Mouse (Mus musculus) hindbrain, embryonic 15.5 days (tissue): Measurements from ENCODE around the gene Gm20388. TPM values are rescaled to one million over a fixed set of nuclear protein-coding genes. Genes with fewer than 3 reads are reported as not detected.
"Not testable (repeated sequence)": the region's sequence is repeated elsewhere in the genome, so short reads cannot be mapped to it uniquely, and the experiment has no call there.

Experiments
- ATAC-seq: fragments of 200-750 bp; cut with Nextera tagmentation; 2 replicates; pipeline ENCODE4 v1.8.0; 2017; ENCODE audit warnings: low read depth, moderate number of reproducible peaks, moderate TSS enrichment; ENCODE audit not compliant: low FRiP score
- H3K27ac ChIP-seq: fragments of 300-500 bp; sonication (generic); replicated peaks from 2 replicates; pipeline ENCODE4 v1.5.1; 2015; ENCODE audit warnings: mild to moderate bottlenecking, inconsistent platforms
- H3K27me3 ChIP-seq: fragments of 300-500 bp; sonication (generic); 2 replicates; pipeline ENCODE4 v1.6.1; 2015; ENCODE audit warnings: control low read depth, inconsistent platforms
- H3K36me3 ChIP-seq: fragments of 300-500 bp; sonication (generic); 2 replicates; pipeline ENCODE4 v1.6.1; 2015; ENCODE audit warnings: control low read depth, inconsistent platforms
- H3K4me1 ChIP-seq: fragments of 300-500 bp; sonication (generic); replicated peaks from 2 replicates; pipeline ENCODE4 v1.6.1; 2015; ENCODE audit warnings: control low read depth, inconsistent platforms
- H3K4me2 ChIP-seq: fragments of 300-500 bp; sonication (generic); 2 replicates; pipeline ENCODE4 v1.6.1; 2015; ENCODE audit warnings: moderate library complexity, mild to moderate bottlenecking, inconsistent platforms
- H3K4me3 ChIP-seq: fragments of 300-500 bp; sonication (generic); 2 replicates; pipeline ENCODE4 v1.5.1; 2015; ENCODE audit warnings: mild to moderate bottlenecking, inconsistent platforms
- H3K9ac ChIP-seq: fragments of 300-500 bp; sonication (generic); 2 replicates; pipeline ENCODE4 v1.6.1; 2015; ENCODE audit warnings: inconsistent platforms
- H3K9me3 ChIP-seq: fragments of 300-500 bp; sonication (generic); 2 replicates; pipeline ENCODE4 v1.6.1; 2016; ENCODE audit warnings: control low read depth, inconsistent platforms
- WGBS: fragments of 180-500 bp; shearing (Covaris S2); methylation state at CpG from one replicate; pipeline ENCODE4 v1.1.7; 2015; 5-methylcytosine and 5-hydroxymethylcytosine counted together
- polyA plus RNA-seq: library from polyadenylated mRNA; unstranded; fragments of >200 nt; fragmentation: Nextera tagmentation; extraction: Ambion mirVana; gene quantifications from 2 replicates; pipeline ENCODE4 v1.2.1, GENCODE M21; 2015

Gene Gm20388
- polyA plus RNA-seq, 1 experiment from 2014 or later: 5.4 TPM

DNA sequence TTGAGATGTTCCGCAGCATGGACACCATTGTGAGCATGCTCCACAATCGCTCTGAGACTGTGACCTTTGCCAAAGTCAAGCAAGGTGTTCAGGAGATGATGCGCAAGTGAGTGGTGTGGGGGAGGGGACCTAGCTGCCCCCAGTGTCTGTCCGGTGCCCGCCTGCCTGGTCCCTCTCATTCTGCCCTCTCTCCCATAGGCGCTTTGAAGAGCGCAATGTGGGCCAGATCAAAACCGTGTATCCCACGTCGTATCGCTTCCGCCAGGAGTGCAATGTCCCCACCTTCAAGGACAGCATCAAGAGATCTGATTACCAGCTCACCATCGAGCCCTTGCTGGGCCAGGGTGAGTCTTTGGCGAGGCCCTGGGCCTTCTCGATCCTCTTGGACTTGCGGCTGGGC, 2659.4 kb downstream of the Gm20388 start:
- WGBS: 95% methylated on average over 16 of the region's 16 CpGs
- Histone ChIP-seq H3K4me3 (no peak overlapping the region), H3K27me3 (no peaks in the 10 kb centered on the region), H3K9ac (no peak overlapping the region), H3K36me3 (0 out of 2 replicates have a peak, but pooled peaks cover 6% of the 10 kb centered on the region), H3K27ac (no peak overlapping the region), H3K4me1 (peaks cover 45% of the 10 kb centered on the region), H3K4me2 (no peak overlapping the region), H3K9me3 (no peaks in the 10 kb centered on the region)
- ATAC-seq: no peak

- whole genome bisulfite sequencing: 94% methylated on average over 11 of the region's 11 CpGs
- H3K9ac ChIP-seq: no peak overlapping the region
- H3K36me3 ChIP-seq: 0 out of 2 replicates have a peak, but pooled peaks cover 6% of the 10 kb centered on the region
- H3K27me3 ChIP-seq: no peaks in the 10 kb centered on the region
- ATAC-seq: no peak
- H3K4me1 ChIP-seq: peaks cover 57% of the 10 kb centered on the region
- no peak overlapping the region for H3K4me3 ChIP-seq
- H3K27ac ChIP-seq: no peak overlapping the region
- H3K9me3 ChIP-seq: no peaks in the 10 kb centered on the region
- no peak overlapping the region for H3K4me2 ChIP-seq
These were observed 2660.5 kb downstream of the Gm20388 start for GRCm38 (mm10) chr8:122571153-122571552.

DNA sequence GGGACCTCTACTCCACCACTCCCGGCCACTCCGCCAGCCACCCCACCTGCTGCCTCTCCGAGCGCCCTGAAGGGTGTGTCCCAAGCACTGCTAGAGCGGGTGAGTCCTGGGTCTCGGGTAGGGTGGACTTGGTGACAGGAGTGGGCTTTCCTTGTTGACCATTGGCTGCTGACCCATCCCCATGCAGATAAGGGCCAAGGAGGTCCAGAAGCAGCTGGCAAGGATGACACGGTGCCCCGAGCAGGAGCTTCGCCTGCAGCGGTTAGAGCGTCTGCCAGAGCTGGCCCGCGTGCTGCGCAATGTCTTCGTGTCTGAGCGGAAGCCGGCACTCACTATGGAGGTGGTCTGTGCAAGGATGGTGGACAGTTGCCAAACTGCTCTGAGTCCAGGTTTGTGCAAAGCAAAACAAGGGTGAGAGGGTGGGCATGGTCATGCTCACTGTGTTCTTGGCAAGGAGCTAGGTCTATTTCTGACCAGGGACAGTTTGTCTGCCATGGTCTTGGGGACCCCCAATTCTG, 2661.2 kb downstream of the Gm20388 start:
- H3K27me3 ChIP-seq: no peaks in the 10 kb centered on the region
- 0 out of 2 replicates have a peak, but pooled peaks cover 6% of the 10 kb centered on the region for H3K36me3 ChIP-seq
- no peak overlapping the region for H3K27ac ChIP-seq
- 95% methylated on average over 17 of the region's 17 CpGs for WGBS
- H3K4me2 ChIP-seq: no peak overlapping the region
- peaks cover 51% of the 10 kb centered on the region for H3K4me1 ChIP-seq
- H3K9ac ChIP-seq: no peak overlapping the region
- H3K4me3 ChIP-seq: no peak overlapping the region
- ATAC-seq: no peak
- no peaks in the 10 kb centered on the region for H3K9me3 ChIP-seq

DNA sequence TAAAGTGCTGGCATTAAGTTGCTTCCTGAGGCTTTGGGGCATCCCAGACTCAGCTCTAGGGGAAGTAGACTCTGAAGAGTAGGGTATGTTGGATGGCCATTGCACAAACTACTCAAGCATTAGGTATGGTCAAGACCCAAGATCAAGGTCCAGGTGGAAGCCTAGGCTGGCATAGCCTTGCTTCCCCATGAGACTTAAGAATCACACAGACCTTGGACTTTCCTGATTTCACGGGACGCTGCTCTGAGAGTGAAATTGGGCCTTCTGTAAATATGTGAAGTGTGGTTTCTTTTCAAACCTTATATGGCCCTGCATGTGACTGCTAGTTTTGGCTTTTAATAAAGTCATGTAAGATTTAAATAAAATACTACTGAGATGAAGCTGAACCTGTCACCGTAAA, 2662.1 kb downstream of the Gm20388 start:
- Histone ChIP-seq H3K4me2 (no peak overlapping the region), H3K4me3 (no peak overlapping the region), H3K9me3 (no peaks in the 10 kb centered on the region), H3K27me3 (no peaks in the 10 kb centered on the region), H3K4me1 (peaks cover 51% of the 10 kb centered on the region), H3K9ac (no peak overlapping the region), H3K27ac (no peak overlapping the region), H3K36me3 (0 out of 2 replicates have a peak, but pooled peaks cover 6% of the 10 kb centered on the region)
- ATAC-seq: no peak
- WGBS: 89% methylated on average over 3 of the region's 3 CpGs

DNA sequence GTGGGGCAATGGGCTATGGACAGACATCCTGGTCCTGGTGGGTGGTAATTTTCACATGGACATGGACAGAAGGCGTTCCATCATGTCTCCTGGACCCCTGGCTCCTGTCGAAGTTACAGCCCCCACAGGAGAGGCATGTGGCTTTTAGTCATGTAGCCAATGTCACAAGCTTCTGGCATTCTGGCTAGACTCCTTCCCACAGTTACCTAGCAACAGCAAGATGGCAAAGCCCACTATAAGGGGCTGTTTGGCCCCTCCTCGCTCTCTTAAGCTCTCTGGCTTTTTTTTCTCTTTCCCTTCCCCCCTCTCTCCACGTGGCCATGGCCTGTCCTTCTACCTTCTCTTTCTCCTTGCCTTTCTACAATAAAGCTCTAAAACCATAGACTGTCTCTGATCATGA, 2662.5 kb downstream of the Gm20388 start:
- not testable (repeated sequence) for H3K4me2 ChIP-seq, H3K27ac ChIP-seq, H3K27me3 ChIP-seq, H3K9ac ChIP-seq, H3K9me3 ChIP-seq, H3K4me3 ChIP-seq, ATAC-seq, H3K36me3 ChIP-seq
- 22% methylated on average over 4 of the region's 4 CpGs for WGBS
- H3K4me1 ChIP-seq: peaks cover 50% of the 10 kb centered on the region

DNA sequence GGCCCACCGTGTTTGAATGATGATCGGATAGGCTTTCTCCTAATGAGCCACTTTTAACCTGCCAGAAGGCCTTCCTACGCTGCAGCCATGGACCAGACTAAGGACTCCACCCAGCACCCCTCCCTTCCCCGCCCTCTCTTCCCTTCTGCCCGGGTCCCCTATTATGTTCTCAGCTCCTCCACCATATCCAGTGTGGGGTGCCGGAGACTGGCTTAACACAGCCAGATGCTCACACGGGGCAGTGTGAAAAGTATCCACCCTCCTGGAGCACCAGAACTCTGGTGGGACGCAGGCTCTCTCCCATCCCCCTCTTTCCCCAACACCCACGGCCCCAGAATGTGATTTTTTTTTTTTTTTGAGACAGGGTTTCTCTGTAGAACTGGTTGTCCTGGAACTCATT, 2662.9 kb downstream of the Gm20388 start:
- Histone ChIP-seq H3K27ac (no peak overlapping the region), H3K4me1 (peaks cover 46% of the 10 kb centered on the region), H3K36me3 (0 out of 2 replicates have a peak, but pooled peaks cover 6% of the 10 kb centered on the region), H3K9me3 (no peaks in the 10 kb centered on the region), H3K4me2 (no peak overlapping the region), H3K4me3 (no peak overlapping the region), H3K9ac (no peak overlapping the region), H3K27me3 (no peaks in the 10 kb centered on the region)
- WGBS: 51% methylated on average over 9 of the region's 9 CpGs
- no peak for ATAC-seq

DNA sequence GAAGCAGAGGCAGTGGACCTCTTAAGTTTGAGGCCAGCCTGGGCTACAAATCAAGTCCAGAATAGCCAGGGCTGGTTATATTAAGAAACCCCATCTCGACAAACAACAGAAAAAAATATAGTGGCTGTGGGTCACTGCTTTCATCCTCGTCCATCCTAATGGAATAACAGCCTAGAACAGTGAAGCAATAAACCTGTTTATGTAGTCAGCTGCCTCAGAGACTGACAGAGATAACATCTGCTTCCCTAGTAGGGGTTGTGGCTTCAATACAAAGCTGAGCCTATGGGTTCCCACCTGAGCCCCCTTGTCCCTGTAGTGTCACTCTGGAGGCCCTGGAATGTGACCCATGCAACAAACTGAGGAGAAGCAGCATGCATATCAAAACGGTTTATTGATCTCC, 2663.6 kb downstream of the Gm20388 start:
- WGBS: 63% methylated on average over 3 of the region's 3 CpGs
- Histone ChIP-seq H3K4me2 (peak overlapping the region; percentile 76; the same call in 1 of the 2 replicates), H3K4me1 (peaks cover 39% of the 10 kb centered on the region), H3K4me3 (no peak overlapping the region), H3K9ac (no peak overlapping the region), H3K36me3 (0 out of 2 replicates have a peak, but pooled peaks cover 6% of the 10 kb centered on the region), H3K27ac (no peak overlapping the region), H3K27me3 (no peaks in the 10 kb centered on the region), H3K9me3 (no peaks in the 10 kb centered on the region)
- no peak for ATAC-seq

DNA sequence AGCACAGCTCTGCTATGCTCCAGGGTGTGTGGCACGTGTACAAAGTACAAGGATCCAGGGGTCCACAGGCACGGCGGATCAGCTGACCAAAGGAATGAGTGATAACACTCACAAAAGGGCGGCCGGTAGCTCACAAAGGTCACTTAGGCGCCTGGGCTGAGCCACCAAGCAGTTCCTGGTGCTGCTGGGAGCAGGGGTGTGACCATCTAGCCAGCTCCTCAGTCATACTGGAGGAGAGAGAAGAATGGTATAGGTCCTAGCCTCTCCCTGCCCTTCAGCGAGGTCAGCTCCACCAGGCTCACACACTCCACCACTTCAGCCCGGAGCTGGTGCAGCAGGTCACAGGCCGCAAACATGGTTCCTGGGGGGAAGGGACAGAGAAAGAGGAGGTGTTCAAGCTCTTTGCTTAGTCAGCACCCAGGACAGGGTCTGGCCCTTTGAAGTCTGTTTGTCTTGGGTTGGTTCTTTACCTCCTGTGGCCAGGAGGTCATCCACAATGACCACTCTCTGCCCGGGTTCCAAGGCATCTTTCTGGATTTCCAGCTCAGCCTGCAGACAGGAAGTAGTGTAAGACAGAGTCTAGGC, 2664.1 kb downstream of the Gm20388 start:
- Histone ChIP-seq H3K9ac (no peak overlapping the region), H3K27ac (no peak overlapping the region), H3K27me3 (no peaks in the 10 kb centered on the region), H3K4me2 (peak overlapping the region; percentile 76), H3K36me3 (0 out of 2 replicates have a peak, but pooled peaks cover 6% of the 10 kb centered on the region), H3K9me3 (no peaks in the 10 kb centered on the region), H3K4me3 (0 out of 2 replicates have a peak overlapping the region, but pooled peaks have one; percentile 14), H3K4me1 (peaks cover 36% of the 10 kb centered on the region)
- ATAC-seq: no peak
- 54% methylated on average over 10 of the region's 10 CpGs for WGBS

DNA sequence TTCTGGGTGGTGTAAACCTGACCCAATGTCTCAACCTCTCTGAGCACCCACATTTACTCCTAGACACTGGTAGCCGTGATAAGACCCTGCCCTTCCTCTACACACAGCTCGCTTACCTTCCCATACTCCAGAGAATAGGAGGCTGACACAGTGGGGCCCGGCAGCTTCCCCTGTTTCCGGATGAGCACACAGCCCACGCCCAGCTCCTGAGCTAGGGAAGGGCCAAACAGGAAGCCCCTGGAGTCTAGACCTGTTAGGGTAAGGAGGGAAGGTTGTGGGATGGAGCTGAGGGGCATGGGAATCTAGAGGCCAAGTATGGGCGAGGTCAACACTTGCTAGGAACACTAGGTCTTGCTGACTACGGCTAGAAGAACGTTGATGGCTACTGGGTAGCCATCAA, 2664.6 kb downstream of the Gm20388 start:
- H3K27ac ChIP-seq: no peak overlapping the region
- H3K9ac ChIP-seq: no peak overlapping the region
- ATAC-seq: no peak
- H3K27me3 ChIP-seq: no peaks in the 10 kb centered on the region
- 0 out of 2 replicates have a peak, but pooled peaks cover 6% of the 10 kb centered on the region for H3K36me3 ChIP-seq
- peak overlapping the region; percentile 14; the same call in 1 of the 2 replicates for H3K4me3 ChIP-seq
- 76% methylated on average over 8 of the region's 8 CpGs for WGBS
- H3K9me3 ChIP-seq: no peaks in the 10 kb centered on the region
- H3K4me1 ChIP-seq: peaks cover 36% of the 10 kb centered on the region
- H3K4me2 ChIP-seq: peak overlapping the region; percentile 76

DNA sequence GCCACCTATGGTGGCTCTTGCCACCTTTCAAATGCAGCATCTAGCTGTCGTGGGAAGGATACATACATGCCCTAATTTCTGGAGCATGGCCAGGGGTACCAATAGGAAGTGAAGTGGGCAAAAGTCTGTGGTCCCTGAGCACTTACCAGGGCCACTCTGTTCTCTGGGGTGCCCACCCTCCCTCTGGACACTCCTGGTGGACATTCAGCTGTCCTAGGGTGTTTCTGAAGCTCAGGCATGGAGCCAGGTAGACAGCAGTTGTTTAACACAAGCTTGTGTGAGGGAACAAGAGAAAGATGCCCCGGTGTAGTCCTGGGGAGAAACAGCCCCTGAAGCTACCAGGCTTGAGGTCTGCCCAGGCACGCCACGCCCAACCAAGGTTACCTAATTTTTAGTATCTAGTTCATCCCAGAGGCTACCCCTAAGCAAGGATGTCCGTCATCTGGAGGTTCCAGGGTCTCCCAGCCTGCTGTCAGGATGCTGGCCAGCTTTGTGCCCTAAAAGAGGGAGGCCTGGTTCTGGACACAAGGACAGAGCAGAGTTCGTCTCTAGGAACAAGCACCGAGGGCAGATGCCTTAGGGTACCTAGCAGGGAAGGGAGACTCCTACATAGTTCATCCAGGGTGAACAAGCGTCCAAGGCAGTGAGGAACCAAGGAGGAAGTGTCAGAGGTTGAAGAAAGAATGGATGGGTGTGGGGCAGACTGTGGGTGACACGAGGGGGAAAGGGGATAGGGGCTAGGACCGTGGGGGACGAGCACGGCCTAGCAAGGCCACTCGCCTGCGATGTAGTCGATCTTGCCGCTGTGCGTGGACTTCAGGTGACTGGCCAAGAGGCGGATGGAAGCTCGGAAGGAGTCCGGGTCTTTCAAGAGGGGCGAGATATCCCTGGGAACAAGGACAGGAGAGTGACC, 2665.3 kb downstream of the Gm20388 start:
- H3K27me3 ChIP-seq: no peaks in the 10 kb centered on the region
- H3K4me3 ChIP-seq: peak overlapping the region; percentile 60
- peaks cover 36% of the 10 kb centered on the region for H3K4me1 ChIP-seq
- 19% methylated on average over 21 of the region's 21 CpGs for WGBS
- H3K9ac ChIP-seq: peak overlapping the region; percentile 70
- ATAC-seq: peak; percentile 46
- H3K4me2 ChIP-seq: peak overlapping the region; percentile 76
- H3K9me3 ChIP-seq: no peaks in the 10 kb centered on the region
- H3K36me3 ChIP-seq: 0 out of 2 replicates have a peak, but pooled peaks cover 6% of the 10 kb centered on the region
- H3K27ac ChIP-seq: peak overlapping the region; percentile 74

GRCm38 (mm10) chr8:122576648-122577022, 2666.0 kb downstream of the Gm20388 start, which contains the start of gene Aprt:
Gene Aprt, minus strand, starts transcription at chr8:122576909.
- 0 out of 2 replicates have a peak, but pooled peaks cover 6% of the 10 kb centered on the region for H3K36me3 ChIP-seq
- H3K9ac ChIP-seq: peak within 1 kb of the TSS; percentile 70
- peak within 1 kb of the TSS; percentile 74 for H3K27ac ChIP-seq
- no peaks in the 10 kb centered on the region for H3K9me3 ChIP-seq
- peaks cover 36% of the 10 kb centered on the region for H3K4me1 ChIP-seq
- peak within 1 kb of the TSS; percentile 76 for H3K4me2 ChIP-seq
- peak; percentile 95 for ATAC-seq
- peak within 1 kb of the TSS; percentile 60 for H3K4me3 ChIP-seq
- no peaks in the 10 kb centered on the region for H3K27me3 ChIP-seq
- 0% methylated on average over 39 of the region's 39 CpGs for WGBS

GRCm38 (mm10) chr8:122577116-122577515, 2666.5 kb downstream of the Gm20388 start:
- WGBS: 46% methylated on average over 10 of the region's 10 CpGs
- H3K4me1 ChIP-seq: peaks cover 36% of the 10 kb centered on the region
- ATAC-seq: peak; percentile 24; the same call in 1 of the 2 replicates
- H3K27me3 ChIP-seq: no peaks in the 10 kb centered on the region
- H3K4me2 ChIP-seq: peak overlapping the region; percentile 76
- H3K27ac ChIP-seq: peak overlapping the region; percentile 74
- H3K9ac ChIP-seq: peak overlapping the region; percentile 70
- 0 out of 2 replicates have a peak, but pooled peaks cover 6% of the 10 kb centered on the region for H3K36me3 ChIP-seq
- H3K9me3 ChIP-seq: no peaks in the 10 kb centered on the region
- H3K4me3 ChIP-seq: peak overlapping the region; percentile 60
